28 mouse cellular contexts compared by ENCODE assay signal in genomic region chr10:53096446-53096845, GRCm38 (mm10).
"Had no signal": no experiment of that assay in that cellular context is flagged by ENCODE, and none has a peak within 500 bp of the region (broad histone marks: within the 10 kb centered on the region; RNA-seq: fewer than 3 reads in every experiment).

No protein-coding gene starts in this region.

- H3K36me3 ChIP-seq: heart, embryonic 10.5 days; heart, embryonic 12.5 days; hindbrain, embryonic 10.5 days; hindbrain, embryonic 12.5 days; intestine, embryonic 15.5 days; limb, embryonic 13.5 days; limb, embryonic 15.5 days; liver, embryonic 12.5 days had no signal

- H3K9ac ChIP-seq: heart, embryonic 12.5 days; hindbrain, embryonic 12.5 days; hindbrain, embryonic 14.5 days; intestine, embryonic 15.5 days; limb, embryonic 13.5 days; limb, embryonic 15.5 days; liver, embryonic 12.5 days; liver, embryonic 14.5 days had no signal

- H3K27me3 ChIP-seq: heart, embryonic 12.5 days; hindbrain, embryonic 12.5 days; intestine, embryonic 15.5 days; limb, embryonic 13.5 days; limb, embryonic 15.5 days; liver, embryonic 12.5 days had no signal

- H3K27ac ChIP-seq: gastrocnemius, adult 2 months; heart, embryonic 10.5 days; hindbrain, embryonic 10.5 days; hindbrain, embryonic 12.5 days; hindbrain, embryonic 14.5 days; intestine, embryonic 15.5 days; layer of hippocampus, adult 2 months; limb, embryonic 13.5 days; limb, embryonic 15.5 days; liver, embryonic 12.5 days; liver, embryonic 14.5 days had no signal

- H3K4me2 ChIP-seq: heart, embryonic 12.5 days; hindbrain, embryonic 12.5 days; hindbrain, embryonic 14.5 days; intestine, embryonic 15.5 days; limb, embryonic 13.5 days; limb, embryonic 15.5 days; liver, embryonic 12.5 days had no signal

- H3K4me1 ChIP-seq: heart, embryonic 10.5 days; heart, embryonic 12.5 days; hindbrain, embryonic 10.5 days; hindbrain, embryonic 12.5 days; intestine, embryonic 15.5 days; limb, embryonic 15.5 days; liver, embryonic 12.5 days had no signal

- DNase-seq: gastrocnemius, adult 2 months; gastrocnemius, postnatal 10 days; gastrocnemius, postnatal 25 days; heart, adult 18-20 months; heart, postnatal 10 days; heart, postnatal 4 days; kidney, adult 18-20 months; kidney, adult 8-10 months; kidney, postnatal 10 days; kidney, postnatal 25 days; kidney, postnatal 4 days; layer of hippocampus, adult 9-11 months; layer of hippocampus, postnatal 36 days; left cerebral cortex, postnatal 4 days had no signal

- ATAC-seq: hindbrain, embryonic 16.5 days; inflammation-experienced regulatory T-cells, adult 6 months; intestine, embryonic 15.5 days; intestine, postnatal 0 days; liver, embryonic 12.5 days had no signal

- H3K4me3 ChIP-seq: gastrocnemius, adult 2 months; heart, embryonic 10.5 days; heart, embryonic 12.5 days; hindbrain, embryonic 10.5 days; hindbrain, embryonic 12.5 days; intestine, embryonic 15.5 days; layer of hippocampus, adult 2 months; limb, embryonic 13.5 days; limb, embryonic 15.5 days; liver, embryonic 12.5 days had no signal

- H3K9me3 ChIP-seq: heart, embryonic 10.5 days; heart, embryonic 12.5 days; hindbrain, embryonic 10.5 days; hindbrain, embryonic 12.5 days; intestine, embryonic 15.5 days; limb, embryonic 13.5 days; limb, embryonic 15.5 days; liver, embryonic 12.5 days had no signal
